Mouse (Mus musculus): ENCODE results near the gene Atf7ip.

DNA sequence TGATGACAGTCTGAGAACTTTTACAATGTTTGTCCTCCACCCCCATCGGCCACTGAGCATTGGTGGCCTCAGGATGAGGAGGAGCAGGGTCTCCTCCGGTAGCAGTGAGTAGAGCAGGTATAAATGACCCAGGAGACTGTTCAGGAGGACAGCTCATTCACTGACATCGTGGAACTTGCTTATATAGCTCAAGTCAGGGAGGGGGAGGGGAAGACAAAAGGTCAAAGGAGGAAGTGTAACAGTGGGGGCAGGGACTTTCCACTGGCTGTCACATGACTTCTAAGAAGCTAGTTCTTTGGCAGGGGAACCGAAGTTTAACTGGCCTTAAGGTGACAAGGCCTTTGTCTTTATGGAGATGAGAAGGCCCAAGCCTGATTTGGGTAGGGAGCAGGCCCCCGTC, 8.2 kb upstream of the Atf7ip start:
- no peak for TF ChIP-seq CTCF (IDR thresholded peaks at IDR 0.05; ENCODE audit: borderline replicate concordance, extremely low read depth, insufficient read depth, insufficient read length)
- no peak for TF ChIP-seq POLR2A (IDR thresholded peaks at IDR 0.05; ENCODE audit: borderline replicate concordance, extremely low read depth, insufficient read depth, insufficient read length, poor library complexity, severe bottlenecking)
